Mouse (Mus musculus): ENCODE measurements around the gene Eif2s1.
A peak's percentile ranks its signal among the peaks of the same experiment; 100 is the strongest.

Eif2s1 gene

GRCm38 (mm10) chr12:78923539-78924189, 62.0 kb downstream of the Eif2s1 start:
- Histone ChIP-seq H3K27me3 (ENCODE audit: control insufficient read depth, insufficient read depth, low read length, poor library complexity, severe bottlenecking) (no peaks in the 10 kb centered on the region), H3K36me3 (ENCODE audit: control insufficient read depth, insufficient read depth, low read length, poor library complexity, severe bottlenecking) (no peaks in the 10 kb centered on the region; the same call in 1 of the 2 replicates)
- DNase-seq (ENCODE audit: low read depth, low spot score): peak; percentile 65

- no peaks in the 10 kb centered on the region for H3K27me3 ChIP-seq (ENCODE audit: control insufficient read depth, insufficient read depth, low read length, poor library complexity, severe bottlenecking)
- no peaks in the 10 kb centered on the region; the same call in 1 of the 2 replicates for H3K36me3 ChIP-seq (ENCODE audit: control insufficient read depth, insufficient read depth, low read length, poor library complexity, severe bottlenecking)
- DNase-seq (ENCODE audit: low read depth, low spot score): no peak
Observed at GRCm38 (mm10) chr12:78927287-78927686, 65.7 kb downstream of the Eif2s1 start.

GRCm38 (mm10) chr12:78929900-78930299, 68.3 kb downstream of the Eif2s1 start:
- H3K36me3 ChIP-seq (ENCODE audit: control insufficient read depth, insufficient read depth, low read length, poor library complexity, severe bottlenecking): no peaks in the 10 kb centered on the region
- H3K27me3 ChIP-seq (ENCODE audit: control insufficient read depth, insufficient read depth, low read length, poor library complexity, severe bottlenecking): no peaks in the 10 kb centered on the region
- DNase-seq (ENCODE audit: low read depth, low spot score): no peak

GRCm38 (mm10) chr12:78936494-78936893, 74.9 kb downstream of the Eif2s1 start:
- Histone ChIP-seq H3K27me3 (ENCODE audit: control insufficient read depth, insufficient read depth, low read length, poor library complexity, severe bottlenecking) (no peaks in the 10 kb centered on the region), H3K36me3 (ENCODE audit: control insufficient read depth, insufficient read depth, low read length, poor library complexity, severe bottlenecking) (no peaks in the 10 kb centered on the region)
- DNase-seq (ENCODE audit: low read depth, low spot score): no peak

Data from splenic B cell, adult 2 months (primary cell).